Mouse (Mus musculus): ENCODE results near the gene Fbxw28. TPM values are rescaled to one million over a fixed set of nuclear protein-coding genes. Genes with fewer than 3 reads are reported as not detected.
"Not testable (repeated sequence)": the region's sequence is repeated elsewhere in the genome, so short reads cannot be mapped to it uniquely, and the experiment has no call there.

Fbxw28 gene
- not detected in 2 replicates for polyA plus RNA-seq (2015; fragmentation: Nextera tagmentation; extraction: Ambion mirVana)

- H3K4me3 ChIP-seq (replicated peaks; ENCODE audit: low read length); H3K4me1 ChIP-seq (ENCODE audit: control insufficient read depth, insufficient read depth, low read length); H3K36me3 ChIP-seq (ENCODE audit: control insufficient read depth, insufficient read depth, low read length); H3K27me3 ChIP-seq (ENCODE audit: control insufficient read depth, insufficient read depth, low read length); H3K9ac ChIP-seq (ENCODE audit: low read length); ATAC-seq (ENCODE audit: insufficient read depth, low FRiP score); H3K4me2 ChIP-seq (ENCODE audit: low read depth, low read length); H3K9me3 ChIP-seq (replicated peaks; ENCODE audit: control insufficient read depth, low read length); H3K27ac ChIP-seq (ENCODE audit: low read length): not testable (repeated sequence)
- WGBS = no CpG with 5 or more reads among the region's 1 CpGs
These were observed at the start of gene Fbxw28 for GRCm38 (mm10) chr9:109339559-109339958. Gene Fbxw28 (minus strand): TSS chr9:109339659.

- not testable (repeated sequence) for ATAC-seq (ENCODE audit: insufficient read depth, low FRiP score); H3K9ac ChIP-seq (ENCODE audit: low read length); H3K36me3 ChIP-seq (ENCODE audit: control insufficient read depth, insufficient read depth, low read length); H3K4me3 ChIP-seq (replicated peaks; ENCODE audit: low read length); H3K9me3 ChIP-seq (replicated peaks; ENCODE audit: control insufficient read depth, low read length); H3K27me3 ChIP-seq (ENCODE audit: control insufficient read depth, insufficient read depth, low read length); H3K4me2 ChIP-seq (ENCODE audit: low read depth, low read length); H3K4me1 ChIP-seq (ENCODE audit: control insufficient read depth, insufficient read depth, low read length); H3K27ac ChIP-seq (ENCODE audit: low read length)
- no CpG with 5 or more reads among the region's 1 CpGs for WGBS
These were observed 51.9 kb downstream of the Fbxw28 start, which contains the start of gene Fbxw14 for GRCm38 (mm10) chr9:109287576-109287975. Gene Fbxw14 (minus strand): TSS chr9:109287676.

Other genes with a start within 250 kb of the Fbxw28 start
- 15.4 and 15.6 TPM in 2 replicates for gene Plxnb1, start 244.3 kb downstream of the Fbxw28 start, polyA plus RNA-seq (2015; fragmentation: Nextera tagmentation; extraction: Ambion mirVana)
- not detected in 2 replicates for gene Fbxw21, start 177.6 kb downstream of the Fbxw28 start, polyA plus RNA-seq (2015; fragmentation: Nextera tagmentation; extraction: Ambion mirVana)
- 0.17 TPM in 1 of 2 replicates, not detected in the other for gene Fbxw13, start 143.7 kb downstream of the Fbxw28 start, polyA plus RNA-seq (2015; fragmentation: Nextera tagmentation; extraction: Ambion mirVana)
- gene Fbxw20, start 104.9 kb downstream of the Fbxw28 start, polyA plus RNA-seq (2015; fragmentation: Nextera tagmentation; extraction: Ambion mirVana) = not detected in 2 replicates
- gene Fbxw14, start 52.0 kb downstream of the Fbxw28 start, polyA plus RNA-seq (2015; fragmentation: Nextera tagmentation; extraction: Ambion mirVana) = not detected in 2 replicates
- gene Fbxw22, start 64.6 kb upstream of the Fbxw28 start, polyA plus RNA-seq (2015; fragmentation: Nextera tagmentation; extraction: Ambion mirVana) = not detected in 2 replicates
- not detected in 2 replicates for gene Fbxw16, start 109.5 kb upstream of the Fbxw28 start, polyA plus RNA-seq (2015; fragmentation: Nextera tagmentation; extraction: Ambion mirVana)
- not detected in 2 replicates for gene Fbxw19, start 156.2 kb upstream of the Fbxw28 start, polyA plus RNA-seq (2015; fragmentation: Nextera tagmentation; extraction: Ambion mirVana)
- gene Fbxw15, start 228.6 kb upstream of the Fbxw28 start, polyA plus RNA-seq (2015; fragmentation: Nextera tagmentation; extraction: Ambion mirVana) = not detected in 2 replicates